Mouse (Mus musculus): ENCODE data around the gene Thap3. TPM values are rescaled to one million over a fixed set of nuclear protein-coding genes. Genes with fewer than 3 reads are reported as not detected.
A peak's percentile ranks its signal among the peaks of the same experiment; 100 is the strongest.

Gene Thap3
- total RNA-seq, 4 experiments from 2014 or later: 30.4 to 33.6 (median 32.1) TPM

DNA sequence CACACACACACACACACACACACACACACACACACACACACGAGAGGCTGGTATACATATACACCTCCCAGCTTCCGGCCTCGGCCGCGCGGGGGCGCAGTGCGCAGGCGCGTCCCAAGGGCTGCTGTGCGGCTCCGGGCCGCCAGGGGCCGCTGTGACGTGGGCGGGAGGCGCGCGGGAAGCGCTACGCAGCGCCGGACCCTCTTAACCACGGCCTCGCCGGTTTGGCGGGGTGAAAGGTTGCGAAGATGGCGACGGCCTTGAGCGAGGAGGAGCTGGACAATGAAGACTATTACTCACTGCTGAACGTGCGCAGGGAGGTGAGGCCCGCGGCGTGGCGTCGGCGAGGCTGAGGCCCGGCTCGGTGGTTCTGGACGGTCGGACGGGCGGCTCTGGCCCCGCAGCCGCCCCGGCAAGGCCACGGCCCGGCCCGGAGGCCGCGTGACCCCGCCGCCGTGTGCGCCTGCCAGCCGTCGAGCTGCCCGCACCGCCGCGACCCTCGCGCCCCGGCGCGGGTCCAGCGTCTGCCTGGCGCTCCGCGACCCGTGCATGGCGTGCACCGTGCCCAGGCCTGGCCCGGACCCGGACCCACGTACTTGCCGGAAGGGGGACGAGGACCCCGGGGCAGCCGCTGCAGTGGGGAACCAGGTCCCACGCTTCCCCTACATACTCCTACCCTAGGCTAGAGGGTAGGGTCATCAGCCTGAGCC, 55.1 kb downstream of the Thap3 start, which contains the start of gene Dnajc11:
TSS of gene Dnajc11 (plus strand) at position 187 of the 710 bp plus-strand sequence.
- peak; percentile 84 to 87 for DNase-seq (ENCODE audit: low spot score in 2 of 2)

Other genes with a start within 250 kb of the Thap3 start
- 100 to 1,000 TPM in 2 of 4 experiments, 10 to 100 TPM in 2; 79.5 to 115 (median 98.3) TPM for gene Camta1, start 127.1 kb downstream of the Thap3 start, total RNA-seq (2022)
- 10 to 100 TPM; 38.7 to 58.6 (median 46.5) TPM for gene Dnajc11, start 55.3 kb downstream of the Thap3 start, total RNA-seq (2022)
- gene Phf13, start 7.3 kb upstream of the Thap3 start, total RNA-seq (2022): 1 to 10 TPM; 3.9 to 4.8 (median 4.5) TPM
- gene Klhl21, start 19.8 kb upstream of the Thap3 start, total RNA-seq (2022): 100 to 1,000 TPM; 125 to 158 (median 140) TPM
- gene Zbtb48, start 38.7 kb upstream of the Thap3 start, total RNA-seq (2022): 1 to 10 TPM; 2.3 to 4.8 (median 3.1) TPM
- 1 to 10 TPM in 1 of 4 experiments, under 1 TPM in 3; 0.32 to 1.3 (median 0.66) TPM for gene Tas1r1, start 49.6 kb upstream of the Thap3 start, total RNA-seq (2022)
- 10 to 100 TPM in 2 of 4 experiments, 1 to 10 TPM in 2; 9.4 to 13.2 (median 10.0) TPM for gene Nol9, start 50.3 kb upstream of the Thap3 start, total RNA-seq (2022)
- 1 to 10 TPM; 5.2 to 6.1 (median 5.8) TPM for gene Plekhg5, start 83.5 kb upstream of the Thap3 start, total RNA-seq (2022)
- under 1 TPM in 3 of 4 experiments, not detected in 1; 0.40 to 0.90 (median 0.85) TPM for gene Tnfrsf25, start 126.9 kb upstream of the Thap3 start, total RNA-seq (2022)
- under 1 TPM; 0.11 to 0.48 (median 0.28) TPM for gene Espn, start 163.4 kb upstream of the Thap3 start, total RNA-seq (2022)
- gene Hes2, start 169.9 kb upstream of the Thap3 start, total RNA-seq (2022): not detected
- 10 to 100 TPM; 13.8 to 15.9 (median 15.1) TPM for gene Acot7, start 189.1 kb upstream of the Thap3 start, total RNA-seq (2022)

Measured in gastrocnemius, adult 8-10 months (tissue).